Mouse (Mus musculus): ENCODE measurements around the gene Sparc.

- TF ChIP-seq CTCF (IDR thresholded peaks at IDR 0.05; ENCODE audit: low read depth) (no peak), EP300 (IDR thresholded peaks at IDR 0.05; ENCODE audit: low read depth) (no peak)
Measured at GRCm38 (mm10) chr11:55369093-55369471, 53.9 kb downstream of the Sparc start.

All from liver, postnatal 0 days (tissue).